Mouse (Mus musculus) adrenal gland, postnatal 10 days (tissue): ENCODE results near the gene Tmem150a. TPM values are rescaled to one million over a fixed set of nuclear protein-coding genes. Genes with fewer than 3 reads are reported as not detected.
A peak's percentile ranks its signal among the peaks of the same experiment; 100 is the strongest.

Experiments used
- DNase-seq: peaks from one replicate; pipeline ENCODE4 v3.0.0; 2021; ENCODE audit warnings: mixed read lengths
- total RNA-seq, 2 experiments: library from RNA; stranded (reverse); gene quantifications; 2 replicates each; pipeline ENCODE4 v1.2.3; 2021

Gene Tmem150a
- total RNA-seq, 2 experiments from 2014 or later: 27.8 to 27.9 TPM

GRCm38 (mm10) chr6:72374206-72374605 is 19.0 kb downstream of the Tmem150a start:
- no peak for DNase-seq

DNA sequence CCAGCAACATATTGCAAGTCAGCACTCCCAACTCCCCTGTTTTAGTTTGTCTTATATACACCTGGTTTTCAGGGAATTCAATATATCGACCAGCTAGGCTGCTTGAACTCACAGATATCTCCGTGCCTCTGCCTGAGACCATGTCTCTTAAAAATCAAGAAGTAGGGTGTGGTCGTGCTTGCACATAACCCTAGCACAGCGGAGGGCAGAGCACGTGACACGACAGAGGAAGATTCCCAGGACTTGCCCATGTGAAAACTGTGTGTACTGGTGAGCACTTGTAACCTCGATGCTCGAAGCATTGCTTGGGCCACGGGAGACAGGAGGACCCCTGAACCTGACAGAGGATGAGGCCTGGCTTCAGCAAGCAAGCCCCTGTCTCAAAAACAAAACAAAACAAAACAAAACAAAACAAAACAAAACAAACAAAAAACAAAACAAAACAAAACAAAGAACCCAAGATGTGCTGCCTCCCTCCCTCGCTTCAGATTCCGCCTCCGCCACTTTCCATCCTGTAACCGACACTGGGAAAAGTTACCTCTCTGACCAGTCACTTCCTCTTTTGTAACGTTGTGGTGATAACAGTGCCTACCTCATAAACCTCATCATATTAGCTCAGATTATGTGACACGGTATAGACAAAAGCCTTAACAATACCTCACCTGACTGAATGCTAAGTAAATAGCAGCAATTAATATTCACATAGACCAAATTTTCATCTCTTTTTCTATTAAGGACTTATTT is 19.7 kb downstream of the Tmem150a start:
- DNase-seq: no peak

DNA sequence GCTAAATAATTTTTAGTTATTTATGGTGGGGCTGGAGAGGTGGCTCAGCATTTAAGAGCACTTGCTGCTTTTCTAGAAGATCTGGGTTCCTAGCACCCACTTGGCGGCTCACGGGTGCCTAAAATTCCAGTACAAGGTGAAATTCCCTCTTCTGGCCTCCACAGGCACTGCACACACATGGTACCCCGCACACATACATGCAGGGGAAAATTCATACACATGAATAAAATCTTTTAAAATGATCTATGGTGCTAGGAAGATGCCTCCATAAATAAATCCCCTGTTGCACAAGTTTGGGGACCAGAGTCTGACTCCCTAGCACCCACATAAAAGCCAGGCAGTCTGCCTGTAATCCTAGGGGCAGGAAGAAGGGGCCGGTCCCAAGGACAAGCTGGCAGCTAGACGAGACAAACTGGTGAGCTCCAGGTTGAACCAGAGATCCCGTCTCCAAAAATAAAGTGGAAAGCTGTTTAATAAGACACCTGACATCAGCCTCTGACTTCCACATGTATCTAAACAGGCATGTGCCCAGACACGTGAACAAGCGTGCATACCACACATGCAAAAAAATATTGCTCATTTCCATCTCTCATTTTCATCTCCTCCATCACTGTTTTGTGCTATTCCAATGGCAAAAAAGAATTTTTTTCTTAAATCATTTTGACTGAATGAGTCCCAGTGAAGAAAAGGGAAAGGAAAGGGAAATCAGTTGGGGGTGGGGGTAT is 23.4 kb downstream of the Tmem150a start:
- DNase-seq: no peak

- no peak for DNase-seq
These were observed 24.3 kb downstream of the Tmem150a start for GRCm38 (mm10) chr6:72379377-72380130.

DNA sequence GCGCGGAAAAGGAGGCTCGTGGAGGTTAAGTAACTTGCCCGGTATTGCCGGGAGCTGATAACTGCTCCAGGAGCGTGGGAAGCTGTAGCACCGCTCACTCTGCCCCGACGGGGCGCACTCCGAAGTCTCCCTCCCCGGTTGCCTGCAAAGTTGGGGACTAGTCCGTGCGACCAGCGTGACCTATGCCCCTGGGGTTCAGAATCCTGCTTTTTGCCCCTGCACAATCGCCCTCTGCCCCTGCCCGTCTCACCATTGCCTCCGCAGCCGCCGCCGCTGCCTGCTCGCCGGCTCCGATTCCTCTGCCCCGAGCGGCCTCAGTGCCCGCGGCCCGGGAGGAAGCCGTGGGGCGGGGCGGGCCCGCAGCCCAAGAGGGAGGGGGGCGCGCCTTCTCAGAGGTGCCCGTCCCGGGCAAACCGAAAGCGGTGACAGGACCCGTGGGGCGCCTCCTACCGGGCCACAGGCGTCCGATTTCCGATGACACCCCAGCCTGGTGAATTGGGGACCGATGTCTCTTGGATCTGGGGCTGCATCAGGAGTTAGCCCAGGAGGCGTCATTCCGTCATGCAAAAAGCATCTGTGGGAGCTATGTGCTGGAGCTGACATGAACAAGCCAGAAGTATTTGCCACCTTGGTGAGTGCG is 25.0 kb downstream of the Tmem150a start, which contains the start of gene Vamp5:
TSS of gene Vamp5 (minus strand) at position 338 of the 640 bp plus-strand sequence.
- DNase-seq: peak; percentile 91

GRCm38 (mm10) chr6:72382494-72382893 is 27.2 kb downstream of the Tmem150a start:
- DNase-seq: no peak

GRCm38 (mm10) chr6:72383142-72383820 is 28.0 kb downstream of the Tmem150a start:
- DNase-seq: no peak

DNA sequence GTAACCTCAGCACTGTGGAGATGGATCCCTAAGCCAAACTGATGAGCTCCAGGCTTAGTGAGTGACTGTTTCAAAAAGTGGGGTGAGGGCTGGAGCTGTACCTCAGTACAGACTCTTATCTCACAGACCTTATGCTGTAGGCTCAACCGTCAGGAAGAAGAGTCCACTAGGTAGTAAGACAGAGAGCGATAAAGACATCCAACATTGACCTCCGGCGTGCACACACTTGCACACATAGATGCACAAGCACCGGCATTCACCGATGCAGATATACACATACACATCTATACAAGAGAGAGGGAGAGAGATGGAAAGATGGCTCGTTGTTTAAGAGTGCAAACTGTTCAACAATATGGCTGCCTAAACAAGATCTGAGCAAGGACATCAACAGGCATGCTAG is 28.7 kb downstream of the Tmem150a start:
- no peak for DNase-seq

- DNase-seq: no peak
These were observed 30.0 kb downstream of the Tmem150a start for GRCm38 (mm10) chr6:72385258-72385657.

- no peak for DNase-seq
These were observed 31.3 kb downstream of the Tmem150a start for GRCm38 (mm10) chr6:72386561-72386960.

DNA sequence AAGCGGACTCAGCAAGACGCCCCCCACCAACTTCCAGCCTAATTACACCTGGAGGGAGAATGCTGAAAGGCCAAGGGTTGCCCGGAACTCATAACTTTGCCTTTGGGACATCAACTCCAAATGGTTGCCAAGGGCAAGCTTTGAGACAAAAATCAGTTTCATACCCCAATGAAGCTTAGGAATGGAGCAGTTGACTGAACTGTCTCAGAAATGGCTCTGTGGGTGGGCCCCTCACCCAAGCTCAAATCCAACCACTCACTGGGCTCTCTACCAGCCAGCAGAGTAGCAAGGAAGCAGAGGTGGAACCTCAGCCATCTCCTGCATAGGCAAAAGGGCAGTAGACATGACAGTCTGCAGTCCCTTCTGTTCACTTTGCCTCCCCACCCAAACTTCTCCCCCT is 32.6 kb downstream of the Tmem150a start:
- DNase-seq: no peak

DNA sequence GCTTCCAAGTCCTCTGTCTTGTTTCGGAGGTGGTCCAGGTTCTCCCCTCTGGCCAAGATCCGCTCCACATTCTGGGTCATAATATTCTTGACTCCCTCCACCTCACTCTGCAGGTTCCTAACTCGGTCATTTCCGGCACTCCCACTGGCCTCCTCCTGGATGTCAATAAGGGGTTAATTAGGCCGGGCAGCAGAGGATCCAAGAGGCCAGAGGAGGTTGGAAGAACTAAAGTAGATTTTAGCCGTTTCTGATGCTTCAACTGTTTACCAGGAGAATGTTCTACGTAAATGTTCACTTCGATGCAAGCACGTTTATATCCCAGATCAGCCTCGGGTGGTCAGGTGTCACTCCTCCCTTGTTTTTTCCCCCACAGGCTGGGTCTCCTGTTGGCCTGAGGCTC is 33.0 kb downstream of the Tmem150a start:
- DNase-seq: no peak

DNA sequence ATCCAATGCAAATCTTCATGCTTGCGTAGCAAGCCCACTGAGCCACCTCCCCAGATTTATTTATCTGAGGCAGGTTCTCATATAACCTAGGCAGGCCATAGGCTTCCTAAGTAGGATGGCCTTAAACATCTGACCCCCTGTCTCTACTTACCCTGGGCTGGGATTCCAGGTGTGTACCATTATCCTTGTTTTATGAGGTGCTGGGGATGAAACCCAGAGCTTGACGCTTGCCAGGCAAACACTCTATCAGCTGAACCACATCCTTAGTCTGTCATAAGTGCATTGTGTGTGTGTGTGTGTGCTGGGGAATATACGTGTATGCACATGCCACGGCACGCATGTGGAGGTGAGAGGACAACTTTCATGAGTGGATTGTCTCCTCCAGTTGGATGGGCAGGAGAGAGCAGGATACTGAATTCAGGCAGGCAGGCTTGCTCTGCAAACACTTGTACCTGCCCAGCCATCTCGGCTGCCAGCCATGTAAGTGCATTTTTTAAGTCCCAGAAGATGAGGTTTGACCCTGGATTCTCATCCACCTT is 33.6 kb downstream of the Tmem150a start:
- DNase-seq: no peak

DNA sequence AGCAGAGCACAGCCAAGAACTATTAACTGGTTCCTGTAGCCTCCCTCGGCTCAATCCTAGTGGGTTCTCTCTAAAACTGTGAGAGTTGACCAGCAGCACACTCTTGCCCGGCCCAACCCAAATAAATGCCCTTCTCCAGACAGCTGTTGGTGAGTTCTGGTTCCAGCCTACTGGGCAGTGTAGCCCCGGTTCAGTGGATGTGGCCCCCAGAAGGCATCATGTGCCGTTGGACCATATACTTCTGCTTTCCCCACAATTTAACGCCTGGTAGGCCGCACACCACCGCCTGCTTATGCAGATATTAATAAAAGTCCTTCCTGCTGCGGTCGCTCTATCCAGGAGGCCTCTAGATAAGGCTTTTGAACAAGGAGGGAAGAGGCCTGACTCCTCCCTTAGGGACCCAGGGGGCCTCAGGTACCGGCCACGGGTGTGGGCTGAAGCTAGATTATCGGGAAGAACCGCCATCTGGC is 34.3 kb downstream of the Tmem150a start:
- DNase-seq: peak; percentile 58

- peak; percentile 90 for DNase-seq
These were observed 34.9 kb downstream of the Tmem150a start, which contains the start of gene Vamp8 for GRCm38 (mm10) chr6:72389941-72390771. Gene Vamp8 (minus strand): TSS chr6:72390703.

DNA sequence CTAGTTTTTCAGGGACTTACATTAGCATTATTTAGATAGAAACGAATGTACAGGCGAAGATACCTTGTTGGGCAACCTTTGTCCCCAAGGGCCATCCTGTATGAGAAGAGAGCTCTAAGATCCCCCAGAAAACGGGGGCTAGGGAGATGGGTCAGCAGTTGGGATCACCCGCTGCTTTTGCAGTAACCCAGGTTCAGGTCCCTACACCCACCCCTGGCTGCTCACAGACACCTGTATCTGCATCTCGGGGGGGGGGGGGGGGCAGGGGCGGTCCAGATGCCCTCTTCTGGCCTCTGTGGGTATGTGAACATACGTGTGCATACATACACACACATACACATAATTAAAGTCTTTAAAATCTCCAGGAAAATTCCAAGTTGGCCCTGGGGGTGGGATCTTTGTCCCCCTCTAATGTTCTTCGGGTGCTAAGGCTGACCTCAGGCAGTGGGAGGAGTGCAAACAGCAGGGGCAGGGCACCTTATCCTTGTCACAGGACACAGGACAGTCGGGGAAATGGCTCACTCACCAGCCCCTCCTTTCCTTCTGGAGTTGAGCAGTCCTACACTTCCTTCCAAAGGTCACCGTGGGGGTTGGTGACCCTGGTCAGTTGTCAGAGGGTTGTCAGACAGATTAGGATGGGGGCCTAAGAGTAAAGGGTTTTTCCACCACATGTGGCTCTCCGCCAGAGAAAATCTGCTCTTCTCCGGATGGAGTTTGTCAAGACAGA is 35.7 kb downstream of the Tmem150a start:
- peak; percentile 79 for DNase-seq

- no peak for DNase-seq
These were observed 37.1 kb downstream of the Tmem150a start for GRCm38 (mm10) chr6:72392341-72392740.

DNA sequence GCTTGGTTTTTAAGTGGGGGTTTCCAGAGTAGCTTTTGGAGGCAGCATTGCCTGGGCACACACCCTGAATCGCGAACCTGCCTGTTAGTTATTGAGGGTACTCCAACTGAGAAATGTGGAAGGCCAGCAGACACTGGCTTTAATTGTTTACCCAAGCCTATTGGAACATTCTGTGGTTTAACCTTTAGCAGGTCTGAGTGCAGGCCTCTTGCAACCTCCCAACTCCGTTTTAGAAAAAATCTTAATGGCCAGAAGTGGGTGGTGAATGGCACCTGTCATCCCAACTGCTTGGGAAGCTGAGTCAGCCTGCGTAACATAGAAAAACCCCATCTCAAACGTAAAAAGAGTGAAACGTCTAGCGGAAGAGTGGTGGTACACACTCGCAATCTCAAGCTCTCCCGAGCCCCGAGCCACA is 41.6 kb downstream of the Tmem150a start:
- no peak for DNase-seq

DNA sequence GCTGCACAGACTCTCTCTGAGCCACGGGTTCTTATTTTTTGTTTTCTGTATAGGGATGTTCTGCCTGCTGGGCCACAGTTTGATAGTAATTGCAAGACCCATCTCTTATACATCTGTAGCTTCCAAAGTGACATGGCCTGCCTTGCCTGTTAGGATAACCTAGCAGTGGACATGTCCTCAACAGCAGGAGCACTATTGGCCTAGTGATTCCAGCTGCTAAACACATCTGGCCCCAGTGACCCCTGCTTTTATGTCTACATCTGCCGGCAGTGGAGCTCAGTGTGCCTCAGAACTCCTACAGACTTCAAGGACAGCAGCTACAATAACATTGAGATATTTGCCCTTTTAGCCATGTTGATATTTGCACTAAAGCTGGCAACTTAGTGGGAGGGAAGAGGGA is 44.7 kb downstream of the Tmem150a start:
- no peak for DNase-seq

- peak; percentile 85 for DNase-seq
These were observed 46.6 kb downstream of the Tmem150a start for GRCm38 (mm10) chr6:72401875-72402274.
